Mouse (Mus musculus): Measurements from ENCODE around the gene Myt1l. TPM values are rescaled to one million over a fixed set of nuclear protein-coding genes. Genes with fewer than 3 reads are reported as not detected.

Myt1l gene
- not detected for total RNA-seq (2021)
- long read RNA-seq, experiment 1, result 0 reads
- long read RNA-seq, experiment 2, result 0 reads

GRCm38 (mm10) chr12:29528031-29528771 is at the start of gene Myt1l:
Myt1l (plus strand) TSS chr12:29528384.
- no peak for DNase-seq

- DNase-seq, result no peak
These were observed 41.7 kb upstream of the Myt1l start for GRCm38 (mm10) chr12:29486424-29487035.

GRCm38 (mm10) chr12:29526236-29526644 is 1.9 kb upstream of the Myt1l start:
- no peak for DNase-seq

GRCm38 (mm10) chr12:29527048-29527761 is 979 bp upstream of the Myt1l start:
- no peak for DNase-seq

GRCm38 (mm10) chr12:29530241-29530725 is 2.1 kb downstream of the Myt1l start:
- peak; percentile 7 to 37 for DNase-seq

- DNase-seq, result no peak
These were observed 2.6 kb downstream of the Myt1l start for GRCm38 (mm10) chr12:29530823-29531222.

GRCm38 (mm10) chr12:29533071-29533876 is 5.1 kb downstream of the Myt1l start:
- DNase-seq, result no peak

- DNase-seq, result no peak
These were observed 6.1 kb downstream of the Myt1l start for GRCm38 (mm10) chr12:29534326-29534725.

- no peak for DNase-seq
These were observed 6.6 kb downstream of the Myt1l start for GRCm38 (mm10) chr12:29534761-29535300.

- no peak for DNase-seq
These were observed 9.7 kb downstream of the Myt1l start for GRCm38 (mm10) chr12:29537916-29538315.

- no peak for DNase-seq
These were observed 10.3 kb downstream of the Myt1l start for GRCm38 (mm10) chr12:29538456-29538855.

- no peak for DNase-seq
These were observed 10.9 kb downstream of the Myt1l start for GRCm38 (mm10) chr12:29539106-29539505.

GRCm38 (mm10) chr12:29540741-29541140 is 12.6 kb downstream of the Myt1l start:
- no peak for DNase-seq

GRCm38 (mm10) chr12:29546073-29546472 is 17.9 kb downstream of the Myt1l start:
- DNase-seq, result no peak

- no peak for DNase-seq
These were observed 18.9 kb downstream of the Myt1l start for GRCm38 (mm10) chr12:29547112-29547511.

GRCm38 (mm10) chr12:29547755-29548154 is 19.6 kb downstream of the Myt1l start:
- DNase-seq, result no peak

GRCm38 (mm10) chr12:29553138-29553537 is 25.0 kb downstream of the Myt1l start:
- DNase-seq, result no peak

- no peak for DNase-seq
These were observed 27.5 kb downstream of the Myt1l start for GRCm38 (mm10) chr12:29555718-29556117.

GRCm38 (mm10) chr12:29556408-29556807 is 28.2 kb downstream of the Myt1l start:
- DNase-seq, result no peak

GRCm38 (mm10) chr12:29556901-29557300 is 28.7 kb downstream of the Myt1l start:
- DNase-seq, result no peak

GRCm38 (mm10) chr12:29559769-29560168 is 31.6 kb downstream of the Myt1l start:
- DNase-seq, result no peak

GRCm38 (mm10) chr12:29561222-29561621 is 33.0 kb downstream of the Myt1l start:
- no peak for DNase-seq

Data from heart, adult 18-20 months (tissue).